Mouse (Mus musculus): ENCODE results near the gene Hey2. TPM values are rescaled to one million over a fixed set of nuclear protein-coding genes. Genes with fewer than 3 reads are reported as not detected.

Gene Hey2
- total RNA-seq, 2 experiments from 2014 or later: 0.89 to 1.6 TPM

DNA sequence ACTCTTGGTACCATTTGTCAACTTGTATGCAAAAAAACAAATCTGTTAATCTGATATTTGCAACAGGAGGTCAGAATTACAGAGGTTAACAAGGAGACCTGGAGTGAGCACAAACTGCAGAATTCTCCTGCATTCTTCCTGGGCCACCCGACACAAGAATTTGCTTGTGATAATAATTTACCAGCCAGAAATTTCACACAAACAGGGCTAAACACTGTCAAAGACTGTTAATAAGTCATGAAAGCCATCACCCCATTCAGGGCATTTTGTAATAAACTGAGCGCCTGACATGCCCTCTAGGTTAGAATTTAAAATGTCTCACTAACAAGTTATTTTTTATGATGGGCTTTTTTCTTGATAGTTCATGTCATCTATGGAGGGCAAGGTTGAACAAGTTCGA is 51.6 kb downstream of the Hey2 start:
- DNase-seq: no peak

- no peak for DNase-seq
Observed at GRCm38 (mm10) chr10:30789521-30789920, 53.1 kb downstream of the Hey2 start.

GRCm38 (mm10) chr10:30788340-30788721 is 54.3 kb downstream of the Hey2 start:
- DNase-seq: no peak

- DNase-seq: no peak
Observed at GRCm38 (mm10) chr10:30787684-30788339, 54.8 kb downstream of the Hey2 start.

DNA sequence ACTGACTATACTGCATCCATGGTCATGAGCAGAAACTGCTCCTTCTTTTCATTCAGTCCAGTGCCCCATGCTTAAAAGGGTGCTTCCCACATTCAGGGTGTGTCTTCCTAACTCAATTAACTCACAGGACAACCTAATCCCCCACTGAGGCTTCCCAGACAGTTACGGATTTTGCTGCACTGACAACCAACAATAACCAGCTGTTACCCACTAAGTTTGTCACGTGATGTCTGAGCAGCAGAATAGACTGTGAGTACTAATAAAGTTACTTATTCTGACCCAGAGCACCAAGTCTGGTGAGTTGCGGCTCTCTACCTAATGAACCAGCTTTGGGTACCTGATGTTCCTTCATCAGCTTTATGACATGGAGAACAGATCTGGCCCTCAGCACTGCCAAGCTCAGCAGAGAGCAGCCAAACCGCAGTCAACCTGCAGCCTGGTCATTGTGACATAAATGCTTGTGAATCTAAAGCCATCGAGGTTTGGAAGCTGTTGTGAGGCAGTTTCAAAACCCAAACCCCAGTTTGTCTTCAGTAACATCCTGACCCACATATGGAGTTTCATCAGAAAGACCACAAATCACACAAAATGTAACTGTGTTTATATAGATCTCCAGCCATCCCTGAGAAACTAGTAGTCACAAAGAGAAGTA is 56.4 kb downstream of the Hey2 start:
- DNase-seq: no peak

Other genes starting within 250 kb of the Hey2 start
- 1 to 10 TPM; 4.5 to 6.1 TPM for gene Trmt11, start 242.1 kb downstream of the Hey2 start, total RNA-seq (2021)
- gene Hint3, start 213.2 kb downstream of the Hey2 start, total RNA-seq (2021): 10 to 100 TPM; 36.7 to 43.6 TPM
- gene Ncoa7, start 39.5 kb downstream of the Hey2 start, total RNA-seq (2021): 1 to 10 TPM; 5.6 to 9.6 TPM

Data from gastrocnemius, postnatal 10 days (tissue).